In genomic region chr9:29865502-29865901, GRCm38 (mm10) we compare ENCODE assay signal across 13 mouse cellular contexts.
DNase-seq lines count a peak whose midpoint lies in the region; ATAC-seq and TF ChIP-seq lines count a peak whose summit lies in the region.
"Had no signal": no experiment of that assay in that cellular context is flagged by ENCODE, and none has a peak within 500 bp of the region (broad histone marks: within the 10 kb centered on the region; RNA-seq: fewer than 3 reads in every experiment).

No protein-coding gene starts in this region.

- ATAC-seq in forebrain, embryonic 12.5 days (ENCODE audit: low FRiP score): 0 out of 2 replicates have a peak, but pooled peaks have one; percentile 44
- ATAC-seq in forebrain, postnatal 0 days: no peak
- ATAC-seq in hindbrain, embryonic 14.5 days (ENCODE audit: low FRiP score): 0 out of 2 replicates have a peak, but pooled peaks have one; percentile 26
- no peak for ATAC-seq in midbrain, embryonic 16.5 days
- ATAC-seq in megakaryocyte progenitor cell, adult 5-6 weeks (replicated peaks; ENCODE audit: poor library complexity): no peak
- ATAC-seq: intestine, postnatal 0 days had no signal

- H3K4me1 ChIP-seq in forebrain, embryonic 12.5 days: peaks cover 42% of the 10 kb centered on the region
- peaks cover 22% of the 10 kb centered on the region for H3K4me1 ChIP-seq in forebrain, postnatal 0 days (ENCODE audit: insufficient read depth)
- H3K4me1 ChIP-seq in hindbrain, embryonic 14.5 days (replicated peaks; ENCODE audit: control insufficient read depth, insufficient read depth, low read length): peaks cover 45% of the 10 kb centered on the region
- H3K4me1 ChIP-seq in midbrain, embryonic 16.5 days (ENCODE audit: control insufficient read depth, insufficient read depth, low read length): peaks cover 23% of the 10 kb centered on the region
- H3K4me1 ChIP-seq: liver, embryonic 13.5 days had no signal

- WGBS in forebrain, embryonic 12.5 days: 37% methylated on average over 8 of the region's 8 CpGs
- 37% methylated on average over 8 of the region's 8 CpGs for WGBS in forebrain, postnatal 0 days
- WGBS in hindbrain, embryonic 14.5 days: 23% methylated on average over 8 of the region's 8 CpGs
- WGBS in midbrain, embryonic 16.5 days: 27% methylated on average over 8 of the region's 8 CpGs

- TF ChIP-seq CTCF in forebrain, postnatal 0 days (IDR thresholded peaks at IDR 0.05; ENCODE audit: low read depth): no peak

- H3K27me3 ChIP-seq in forebrain, embryonic 12.5 days: peaks cover 27% of the 10 kb centered on the region
- no peaks in the 10 kb centered on the region for H3K27me3 ChIP-seq in forebrain, postnatal 0 days (ENCODE audit: insufficient read depth, low read length)
- no peaks in the 10 kb centered on the region for H3K27me3 ChIP-seq in hindbrain, embryonic 14.5 days (ENCODE audit: control insufficient read depth, insufficient read depth, low read length)
- no peaks in the 10 kb centered on the region for H3K27me3 ChIP-seq in midbrain, embryonic 16.5 days (ENCODE audit: control insufficient read depth, insufficient read depth, low read depth, low read length)
- H3K27me3 ChIP-seq: liver, embryonic 13.5 days had no signal

- H3K9me3 ChIP-seq in forebrain, embryonic 12.5 days: no peaks in the 10 kb centered on the region
- no peaks in the 10 kb centered on the region for H3K9me3 ChIP-seq in forebrain, postnatal 0 days (ENCODE audit: low read length)
- H3K9me3 ChIP-seq in hindbrain, embryonic 14.5 days (ENCODE audit: control insufficient read depth, low read length): no peaks in the 10 kb centered on the region
- H3K9me3 ChIP-seq in midbrain, embryonic 16.5 days (replicated peaks; ENCODE audit: control insufficient read depth, low read length, poor library complexity, severe bottlenecking): no peaks in the 10 kb centered on the region
- H3K9me3 ChIP-seq: liver, embryonic 13.5 days had no signal

- no peaks in the 10 kb centered on the region for H3K36me3 ChIP-seq in forebrain, embryonic 12.5 days (replicated peaks)
- H3K36me3 ChIP-seq in forebrain, postnatal 0 days (ENCODE audit: insufficient read depth): no peaks in the 10 kb centered on the region
- H3K36me3 ChIP-seq in hindbrain, embryonic 14.5 days (replicated peaks; ENCODE audit: control insufficient read depth, insufficient read depth): no peaks in the 10 kb centered on the region
- H3K36me3 ChIP-seq in midbrain, embryonic 16.5 days (ENCODE audit: control insufficient read depth, insufficient read depth, low read length): no peaks in the 10 kb centered on the region
- H3K36me3 ChIP-seq: liver, embryonic 13.5 days had no signal

- H3K4me3 ChIP-seq in forebrain, embryonic 12.5 days (replicated peaks): no peak overlapping the region
- H3K4me3 ChIP-seq in forebrain, postnatal 0 days (ENCODE audit: low read depth, low read length): no peak overlapping the region
- H3K4me3 ChIP-seq in hindbrain, embryonic 14.5 days (replicated peaks; ENCODE audit: low read length): no peak overlapping the region
- H3K4me3 ChIP-seq in midbrain, embryonic 16.5 days (ENCODE audit: low read depth, low read length): no peak overlapping the region
- H3K4me3 ChIP-seq: liver, embryonic 13.5 days had no signal

- no peak overlapping the region for H3K9ac ChIP-seq in forebrain, embryonic 12.5 days
- H3K9ac ChIP-seq in forebrain, postnatal 0 days: no peak overlapping the region
- no peak overlapping the region for H3K9ac ChIP-seq in hindbrain, embryonic 14.5 days
- H3K9ac ChIP-seq in midbrain, embryonic 16.5 days (ENCODE audit: low read depth, low read length): no peak overlapping the region
- H3K9ac ChIP-seq: liver, embryonic 13.5 days had no signal

- no peak overlapping the region; the same call in 1 of the 2 replicates for H3K4me2 ChIP-seq in forebrain, embryonic 12.5 days
- no peak overlapping the region for H3K4me2 ChIP-seq in forebrain, postnatal 0 days (ENCODE audit: low read depth)
- H3K4me2 ChIP-seq in hindbrain, embryonic 14.5 days (replicated peaks): no peak overlapping the region
- H3K4me2 ChIP-seq in midbrain, embryonic 16.5 days (ENCODE audit: low read length): no peak overlapping the region
- H3K4me2 ChIP-seq: liver, embryonic 13.5 days had no signal

- peak overlapping the region; percentile 14; the same call in 1 of the 2 replicates for H3K27ac ChIP-seq in forebrain, embryonic 12.5 days
- H3K27ac ChIP-seq in forebrain, postnatal 0 days (ENCODE audit: low read depth, low read length): no peak overlapping the region
- H3K27ac ChIP-seq in hindbrain, embryonic 14.5 days: 0 out of 2 replicates have a peak overlapping the region, but pooled peaks have one; percentile 28
- H3K27ac ChIP-seq in midbrain, embryonic 16.5 days (ENCODE audit: low read length): peak overlapping the region; percentile 47; the same call in 1 of the 2 replicates
- H3K27ac ChIP-seq: liver, embryonic 13.5 days had no signal

- no peak for DNase-seq in forebrain, postnatal 0 days
- peak; percentile 19 for DNase-seq in embryo, embryonic 10.5 days (ENCODE audit: low spot score)
- no peak for DNase-seq in hindbrain, embryonic 14.5 days (ENCODE audit: low spot score)
- no peak for DNase-seq in gastrocnemius, postnatal 10 days
- DNase-seq: adrenal gland, adult 8-10 months; heart, adult 18-20 months; liver, embryonic 13.5 days; right cerebral cortex, postnatal 25 days; thymus, postnatal 14 days had no signal

Comparison
In these comparisons a context has a peak if more than half of its experiments do, and no peak if none do; other contexts are left out.
1. ATAC-seq: peak in forebrain, embryonic 12.5 days (single experiment) and hindbrain, embryonic 14.5 days (single experiment); none in forebrain, postnatal 0 days (single experiment), midbrain, embryonic 16.5 days (single experiment) and megakaryocyte progenitor cell, adult 5-6 weeks (single experiment).